In the genomic region with DNA sequence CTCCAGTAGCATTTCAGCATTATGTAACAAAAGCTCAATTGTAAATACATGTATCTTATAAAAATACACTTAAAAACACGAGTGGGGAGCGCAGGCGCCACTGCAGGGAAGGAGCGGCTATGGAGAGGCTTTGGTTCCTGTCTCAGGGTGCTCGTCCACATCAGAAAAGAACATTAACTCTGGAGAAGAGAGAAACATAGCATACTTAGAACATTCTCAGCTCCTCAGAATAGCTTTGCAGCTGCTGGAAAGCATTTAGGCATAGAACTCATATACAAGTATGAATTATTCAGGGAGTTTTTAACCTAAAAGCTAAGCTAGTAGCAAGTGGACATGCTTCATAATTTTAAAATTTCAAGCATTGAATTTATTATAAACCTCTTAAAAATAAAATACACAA, we compare ENCODE assay signal across 27 mouse cellular contexts. TPM values are rescaled to one million over a fixed set of nuclear protein-coding genes. Genes with fewer than 3 reads are reported as not detected.
DNase-seq lines count a peak whose midpoint lies in the region; ATAC-seq and TF ChIP-seq lines count a peak whose summit lies in the region.
"Had no signal": no experiment of that assay in that cellular context is flagged by ENCODE, and none has a peak within 500 bp of the region (broad histone marks: within the 10 kb centered on the region; RNA-seq: fewer than 3 reads in every experiment).

No protein-coding gene starts in this region.

- no peak for TF ChIP-seq CTCF in left cerebral cortex, adult 2 months (IDR thresholded peaks at IDR 0.05)

- no peaks in the 10 kb centered on the region for H3K9me3 ChIP-seq in embryonic facial prominence, embryonic 10.5 days
- H3K9me3 ChIP-seq: G1E had no signal

- DNase-seq in frontal cortex, postnatal 14 days (ENCODE audit: low spot score in 2 of 2), result no peak
- DNase-seq in left cerebral cortex, adult 2 months (ENCODE audit: extremely low spot score in 1 of 2, low spot score in 2 of 2), result no peak
- no peak for DNase-seq in left cerebral cortex, adult 11 months (ENCODE audit: low spot score)
- peak; percentile 21 for DNase-seq in brain, adult 2 months (ENCODE audit: low read depth, low spot score)
- peak; percentile 9 for DNase-seq in telencephalon, adult 2 months (ENCODE audit: low read depth, low spot score)
- no peak for DNase-seq in cerebellum, adult 11-12 months
- DNase-seq in embryonic facial prominence, embryonic 10.5 days (ENCODE audit: low spot score), result no peak
- DNase-seq: adrenal gland, adult 2 months; adrenal gland, adult 8-10 months; adrenal gland, postnatal 10 days; adrenal gland, postnatal 14 days; adrenal gland, postnatal 25 days; adrenal gland, postnatal 36 days; B cell, adult 2 months; cerebellum, adult 11 months; cerebellum, adult 18-20 months; cerebellum, adult 2 months had no signal

- H3K4me1 ChIP-seq in embryonic facial prominence, embryonic 10.5 days, result no peaks in the 10 kb centered on the region

- 92% methylated on average over 5 of the region's 5 CpGs for WGBS in embryonic facial prominence, embryonic 10.5 days

- H3K36me3 ChIP-seq in embryonic facial prominence, embryonic 10.5 days (replicated peaks), result peaks cover 39% of the 10 kb centered on the region

- peak; percentile 98 for ATAC-seq in frontal cortex, adult (ENCODE audit: low TSS enrichment)
- ATAC-seq: activated CD4-positive, CD25-positive, alpha-beta regulatory T cell, adult 4 months; CD4-positive, CD25-positive, alpha-beta regulatory T cell, adult 4 months; Patski had no signal

- H3K4me3 ChIP-seq in left cerebral cortex, adult 2 months, result no peak overlapping the region
- no peak overlapping the region for H3K4me3 ChIP-seq in embryonic facial prominence, embryonic 10.5 days

- intact Hi-C loops in left cerebral cortex, adult 2 months (cut with DNase I), result no loop called here

- no peaks in the 10 kb centered on the region for H3K27me3 ChIP-seq in embryonic facial prominence, embryonic 10.5 days (replicated peaks; ENCODE audit: low read depth, poor library complexity, severe bottlenecking)
- H3K27me3 ChIP-seq: CH12.LX, Patski had no signal

- 0 out of 2 replicates have a peak overlapping the region, but pooled peaks have one; percentile 26 for H3K27ac ChIP-seq in left cerebral cortex, adult 2 months
- H3K27ac ChIP-seq in embryonic facial prominence, embryonic 10.5 days (replicated peaks), result no peak overlapping the region

RNA-seq across cellular contexts. Expression of gene C2cd6, which starts 6.3 kb away (rescaled TPM):
- total RNA-seq in left cerebral cortex, adult 2 months (2021), result not detected
- polyA plus RNA-seq in embryonic facial prominence, embryonic 10.5 days (2016; fragmentation: Nextera tagmentation; extraction: Ambion mirVana), result not detected in 2 replicates
- total RNA-seq: adrenal gland, adult 18-20 months; adrenal gland, adult 2 months; adrenal gland, adult 8-10 months; adrenal gland, postnatal 10 days; adrenal gland, postnatal 14 days; adrenal gland, postnatal 25 days; adrenal gland, postnatal 36 days; adrenal gland, postnatal 4 days; CH12.LX; G1E; MEL had no signal
- polyA plus RNA-seq: adrenal gland, adult 2 months; C2C12; cerebellum, adult 2 months; G1E; Patski had no signal

RNA-seq across cellular contexts. Expression of gene Tmem237, which starts 19.2 kb away (rescaled TPM):
- total RNA-seq in left cerebral cortex, adult 2 months (2021), result 10 to 100 TPM; 30.8 to 31.9 TPM
- 33.1 and 36.3 TPM in 2 replicates for polyA plus RNA-seq in embryonic facial prominence, embryonic 10.5 days (2016; fragmentation: Nextera tagmentation; extraction: Ambion mirVana)

Comparison
In these comparisons a context has a peak if more than half of its experiments do, and no peak if none do; other contexts are left out.
1. DNase-seq: peak in brain, adult 2 months (single experiment) and telencephalon, adult 2 months (single experiment); none in frontal cortex, postnatal 14 days (0 of 2), left cerebral cortex, adult 2 months (0 of 2), left cerebral cortex, adult 11 months (single experiment), cerebellum, adult 11-12 months (single experiment) and embryonic facial prominence, embryonic 10.5 days (single experiment).